Mouse (Mus musculus): ENCODE results near the gene Ugt1a1. TPM values are rescaled to one million over a fixed set of nuclear protein-coding genes. Genes with fewer than 3 reads are reported as not detected.

Gene Ugt1a1
- polyA plus RNA-seq, 1 experiment = 0.47 TPM

- H3K4me1 ChIP-seq (replicated peaks; ENCODE audit: control insufficient read depth, insufficient read depth, low read length) = no peaks in the 10 kb centered on the region
- no peak overlapping the region for H3K27ac ChIP-seq (ENCODE audit: control insufficient read depth, insufficient read depth, low read length)
- TF ChIP-seq POLR2A (IDR thresholded peaks at IDR 0.05; ENCODE audit: control insufficient read depth, extremely low read depth, insufficient read depth, low read length, poor library complexity) = no peak
- TF ChIP-seq CTCF (IDR thresholded peaks at IDR 0.05; ENCODE audit: borderline replicate concordance, control insufficient read depth, extremely low read depth, insufficient read depth, low read length, poor library complexity) = no peak
- H3K36me3 ChIP-seq (ENCODE audit: control insufficient read depth, insufficient read depth, low read length) = no peaks in the 10 kb centered on the region
- no peak overlapping the region for H3K4me3 ChIP-seq (ENCODE audit: control insufficient read depth, insufficient read depth, low read length)
- 52% methylated on average over 2 of the region's 2 CpGs for WGBS
- no peaks in the 10 kb centered on the region for H3K27me3 ChIP-seq (ENCODE audit: control insufficient read depth, insufficient read depth, low read length)
- no peak for DNase-seq
Measured at GRCm38 (mm10) chr1:88247660-88248059, 35.9 kb downstream of the Ugt1a1 start.

- no peak for TF ChIP-seq POLR2A (IDR thresholded peaks at IDR 0.05; ENCODE audit: control insufficient read depth, extremely low read depth, insufficient read depth, low read length, poor library complexity)
- no peak for TF ChIP-seq CTCF (IDR thresholded peaks at IDR 0.05; ENCODE audit: borderline replicate concordance, control insufficient read depth, extremely low read depth, insufficient read depth, low read length, poor library complexity)
- H3K4me1 ChIP-seq (replicated peaks; ENCODE audit: control insufficient read depth, insufficient read depth, low read length) = no peaks in the 10 kb centered on the region
- 58% methylated on average over 4 of the region's 4 CpGs for WGBS
- no peak overlapping the region for H3K4me3 ChIP-seq (ENCODE audit: control insufficient read depth, insufficient read depth, low read length)
- no peaks in the 10 kb centered on the region for H3K36me3 ChIP-seq (ENCODE audit: control insufficient read depth, insufficient read depth, low read length)
- DNase-seq = no peak
- no peak overlapping the region for H3K27ac ChIP-seq (ENCODE audit: control insufficient read depth, insufficient read depth, low read length)
- H3K27me3 ChIP-seq (ENCODE audit: control insufficient read depth, insufficient read depth, low read length) = no peaks in the 10 kb centered on the region
Measured at GRCm38 (mm10) chr1:88248658-88249057, 36.9 kb downstream of the Ugt1a1 start.

- no peak overlapping the region for H3K4me3 ChIP-seq (ENCODE audit: control insufficient read depth, insufficient read depth, low read length)
- DNase-seq = no peak
- no peaks in the 10 kb centered on the region for H3K27me3 ChIP-seq (ENCODE audit: control insufficient read depth, insufficient read depth, low read length)
- 83% methylated on average over 7 of the region's 7 CpGs for WGBS
- H3K27ac ChIP-seq (ENCODE audit: control insufficient read depth, insufficient read depth, low read length) = no peak overlapping the region
- no peaks in the 10 kb centered on the region for H3K36me3 ChIP-seq (ENCODE audit: control insufficient read depth, insufficient read depth, low read length)
- no peaks in the 10 kb centered on the region for H3K4me1 ChIP-seq (replicated peaks; ENCODE audit: control insufficient read depth, insufficient read depth, low read length)
- no peak for TF ChIP-seq POLR2A (IDR thresholded peaks at IDR 0.05; ENCODE audit: control insufficient read depth, extremely low read depth, insufficient read depth, low read length, poor library complexity)
- TF ChIP-seq CTCF (IDR thresholded peaks at IDR 0.05; ENCODE audit: borderline replicate concordance, control insufficient read depth, extremely low read depth, insufficient read depth, low read length, poor library complexity) = no peak
Measured at GRCm38 (mm10) chr1:88249596-88249995, 37.8 kb downstream of the Ugt1a1 start.

GRCm38 (mm10) chr1:88250023-88250422 is 38.3 kb downstream of the Ugt1a1 start:
- Histone ChIP-seq H3K36me3 (ENCODE audit: control insufficient read depth, insufficient read depth, low read length) (no peaks in the 10 kb centered on the region), H3K27me3 (ENCODE audit: control insufficient read depth, insufficient read depth, low read length) (no peaks in the 10 kb centered on the region), H3K27ac (ENCODE audit: control insufficient read depth, insufficient read depth, low read length) (no peak overlapping the region), H3K4me3 (ENCODE audit: control insufficient read depth, insufficient read depth, low read length) (no peak overlapping the region), H3K4me1 (replicated peaks; ENCODE audit: control insufficient read depth, insufficient read depth, low read length) (no peaks in the 10 kb centered on the region)
- TF ChIP-seq POLR2A (IDR thresholded peaks at IDR 0.05; ENCODE audit: control insufficient read depth, extremely low read depth, insufficient read depth, low read length, poor library complexity) = no peak
- no peak for TF ChIP-seq CTCF (IDR thresholded peaks at IDR 0.05; ENCODE audit: borderline replicate concordance, control insufficient read depth, extremely low read depth, insufficient read depth, low read length, poor library complexity)
- WGBS = 89% methylated on average over 5 of the region's 5 CpGs
- no peak for DNase-seq

- Histone ChIP-seq H3K27me3 (ENCODE audit: control insufficient read depth, insufficient read depth, low read length) (no peaks in the 10 kb centered on the region), H3K27ac (ENCODE audit: control insufficient read depth, insufficient read depth, low read length) (no peak overlapping the region), H3K4me1 (replicated peaks; ENCODE audit: control insufficient read depth, insufficient read depth, low read length) (peaks cover under 1% of the 10 kb centered on the region; the same call in 1 of the 2 replicates), H3K36me3 (ENCODE audit: control insufficient read depth, insufficient read depth, low read length) (no peaks in the 10 kb centered on the region), H3K4me3 (ENCODE audit: control insufficient read depth, insufficient read depth, low read length) (no peak overlapping the region)
- 63% methylated on average over 8 of the region's 8 CpGs for WGBS
- no peak for TF ChIP-seq CTCF (IDR thresholded peaks at IDR 0.05; ENCODE audit: borderline replicate concordance, control insufficient read depth, extremely low read depth, insufficient read depth, low read length, poor library complexity)
- no peak for TF ChIP-seq POLR2A (IDR thresholded peaks at IDR 0.05; ENCODE audit: control insufficient read depth, extremely low read depth, insufficient read depth, low read length, poor library complexity)
- DNase-seq = no peak
Measured at GRCm38 (mm10) chr1:88253106-88253505, 41.3 kb downstream of the Ugt1a1 start.

- Histone ChIP-seq H3K27ac (ENCODE audit: control insufficient read depth, insufficient read depth, low read length) (no peak overlapping the region), H3K4me1 (replicated peaks; ENCODE audit: control insufficient read depth, insufficient read depth, low read length) (peaks cover 5% of the 10 kb centered on the region), H3K36me3 (ENCODE audit: control insufficient read depth, insufficient read depth, low read length) (no peaks in the 10 kb centered on the region), H3K4me3 (ENCODE audit: control insufficient read depth, insufficient read depth, low read length) (no peak overlapping the region), H3K27me3 (ENCODE audit: control insufficient read depth, insufficient read depth, low read length) (no peaks in the 10 kb centered on the region)
- WGBS = 77% methylated on average over 6 of the region's 6 CpGs
- TF ChIP-seq CTCF (IDR thresholded peaks at IDR 0.05; ENCODE audit: borderline replicate concordance, control insufficient read depth, extremely low read depth, insufficient read depth, low read length, poor library complexity) (no peak), POLR2A (IDR thresholded peaks at IDR 0.05; ENCODE audit: control insufficient read depth, extremely low read depth, insufficient read depth, low read length, poor library complexity) (no peak)
- DNase-seq = no peak
Measured at GRCm38 (mm10) chr1:88253540-88253939, 41.8 kb downstream of the Ugt1a1 start.
